Mouse (Mus musculus) CH12.LX (cell line): ENCODE measurements around the gene Bcr. TPM values are rescaled to one million over a fixed set of nuclear protein-coding genes. Genes with fewer than 3 reads are reported as not detected.
A peak's percentile ranks its signal among the peaks of the same experiment; 100 is the strongest.

ENCODE experiments used
- DNase-seq: peaks from one replicate; pipeline ENCODE4 v3.0.0-alpha.2; 2013; ENCODE audit errors: extremely low read depth
- H3K27ac ChIP-seq: 2 replicates; pipeline ENCODE4 v1.5.1; 2012; ENCODE audit warnings: low read depth, mild to moderate bottlenecking, control low read depth, moderate library complexity; ENCODE audit not compliant: insufficient read depth
- H3K27me3 ChIP-seq: replicated peaks from 2 replicates; pipeline ENCODE3; 2012; ENCODE audit warnings: inconsistent platforms
- H3K36me3 ChIP-seq, 2 experiments: replicated peaks in 1 of 2; 2 replicates each; pipeline versions ENCODE3 to v1.6.1; 2012; ENCODE audit warnings: inconsistent platforms in 1 of 2, low read length in 1 of 2, mild to moderate bottlenecking in 1 of 2, mixed read lengths in 1 of 2, moderate library complexity in 1 of 2; ENCODE audit not compliant: control insufficient read depth in 1 of 2, insufficient read depth in 1 of 2
- H3K4me1 ChIP-seq, 2 experiments: 2 replicates each; pipeline ENCODE4 v1.6.1; 2012; ENCODE audit warnings: inconsistent platforms in 1 of 2, moderate library complexity in 1 of 2; ENCODE audit not compliant: insufficient read depth in 2 of 2, control insufficient read depth in 1 of 2
- H3K4me2 ChIP-seq: 2 replicates; pipeline ENCODE4 v1.6.1; 2012; ENCODE audit warnings: low read depth, mild to moderate bottlenecking, control low read depth; ENCODE audit not compliant: poor library complexity, insufficient read depth, severe bottlenecking
- H3K4me3 ChIP-seq, 3 experiments: fragments of 150-350 bp in 1 of 3; sonication (generic) in 1 of 3; replicated peaks in 1 of 3; 2 replicates each; pipeline versions ENCODE3 to v1.5.1; 2011 to 2012; ENCODE audit warnings: low read depth in 2 of 3, low read length in 2 of 3, mild to moderate bottlenecking in 2 of 3, moderate library complexity in 2 of 3, control low read depth in 1 of 3, improper control_type of control experiment in 1 of 3, inconsistent platforms in 1 of 3, mixed read lengths in 1 of 3; ENCODE audit not compliant: poor library complexity in 1 of 3
- H3K79me2 ChIP-seq: replicated peaks from 2 replicates; pipeline ENCODE4 v1.6.1; 2012; ENCODE audit warnings: mild to moderate bottlenecking, moderate library complexity; ENCODE audit not compliant: control insufficient read depth, poor library complexity, insufficient read depth, severe bottlenecking; ENCODE audit errors: extremely low read depth
- H3K9ac ChIP-seq: 2 replicates; pipeline ENCODE4 v1.6.1; 2012; ENCODE audit warnings: low read depth, mild to moderate bottlenecking, control low read depth, moderate library complexity; ENCODE audit not compliant: insufficient read depth
- H3K9me3 ChIP-seq: replicated peaks from 2 replicates; pipeline ENCODE3; 2012; ENCODE audit warnings: low read length, inconsistent platforms, mixed read lengths
- CHD2 ChIP-seq: IDR thresholded peaks from 2 replicates; pipeline ENCODE4 v1.6.1; 2011; ENCODE audit warnings: low read length, improper control_type of control experiment
- ELF1 ChIP-seq: IDR thresholded peaks from 2 replicates; pipeline ENCODE4 v1.6.1; 2014; ENCODE audit warnings: low read depth, mild to moderate bottlenecking, inconsistent platforms, low read length, improper control_type of control experiment
- ETS1 ChIP-seq: conservative IDR thresholded peaks from 2 replicates; pipeline ENCODE4 v1.6.1; 2012; ENCODE audit warnings: low read depth, mild to moderate bottlenecking, inconsistent platforms, low read length, improper control_type of control experiment, moderate library complexity
- GABPA ChIP-seq: IDR thresholded peaks from 2 replicates; pipeline ENCODE4 v1.6.1; 2012; ENCODE audit warnings: low read depth, low read length, improper control_type of control experiment, inconsistent platforms; ENCODE audit not compliant: insufficient replicate concordance
- HCFC1 ChIP-seq: IDR thresholded peaks from 2 replicates; pipeline ENCODE4 v1.6.1; 2012; ENCODE audit warnings: low read depth, mild to moderate bottlenecking, inconsistent platforms, low read length, improper control_type of control experiment
- IRF4 ChIP-seq: IDR thresholded peaks from 2 replicates; pipeline ENCODE4 v1.6.1; 2014; ENCODE audit warnings: low read depth, mild to moderate bottlenecking, inconsistent platforms, low read length, improper control_type of control experiment
- JUN ChIP-seq: IDR thresholded peaks from 2 replicates; pipeline ENCODE4 v1.6.1; 2011; ENCODE audit warnings: low read depth, mild to moderate bottlenecking, low read length, improper control_type of control experiment, moderate library complexity; ENCODE audit not compliant: insufficient read depth
- JUND ChIP-seq: conservative IDR thresholded peaks from 2 replicates; pipeline ENCODE4 v1.6.1; 2011; ENCODE audit warnings: low read depth, low read length, improper control_type of control experiment
- KAT2A ChIP-seq: IDR thresholded peaks from 2 replicates; pipeline ENCODE4 v1.6.1; 2012; ENCODE audit warnings: low read length, improper control_type of control experiment, inconsistent platforms; ENCODE audit not compliant: insufficient replicate concordance
- MAFK ChIP-seq: IDR thresholded peaks from 2 replicates; pipeline ENCODE4 v1.6.1; 2011; ENCODE audit warnings: low read length, improper control_type of control experiment; ENCODE audit not compliant: insufficient replicate concordance
- MAX ChIP-seq: IDR thresholded peaks from 2 replicates; pipeline ENCODE4 v1.6.1; 2011; ENCODE audit warnings: low read length, improper control_type of control experiment
- MXI1 ChIP-seq: IDR thresholded peaks from 2 replicates; pipeline ENCODE4 v1.6.1; 2011; ENCODE audit warnings: mild to moderate bottlenecking, low read depth, low read length, improper control_type of control experiment
- MYC ChIP-seq: IDR thresholded peaks from 2 replicates; pipeline ENCODE4 v1.6.1; 2011; ENCODE audit warnings: low read depth, mild to moderate bottlenecking, improper control_type of control experiment, low read length
- NELFE ChIP-seq: IDR thresholded peaks from 2 replicates; pipeline ENCODE4 v1.6.1; 2011; ENCODE audit warnings: low read depth, low read length, improper control_type of control experiment
- NRF1 ChIP-seq: IDR thresholded peaks from 2 replicates; pipeline ENCODE4 v1.6.1; 2014; ENCODE audit warnings: low read depth, mild to moderate bottlenecking, inconsistent platforms, low read length, improper control_type of control experiment, moderate library complexity
- POLR2A ChIP-seq: IDR thresholded peaks from 2 replicates; pipeline ENCODE4 v1.6.1; 2011; ENCODE audit warnings: low read depth, mild to moderate bottlenecking, improper control_type of control experiment, low read length
- RAD21 ChIP-seq: IDR thresholded peaks from 2 replicates; pipeline ENCODE4 v1.6.1; 2011; ENCODE audit warnings: low read depth, mild to moderate bottlenecking, low read length, improper control_type of control experiment, moderate library complexity
- RCOR1 ChIP-seq: conservative IDR thresholded peaks from 2 replicates; pipeline ENCODE4 v1.6.1; 2012; ENCODE audit warnings: low read depth, mild to moderate bottlenecking, inconsistent platforms, low read length, improper control_type of control experiment
- SIN3A ChIP-seq: IDR thresholded peaks from 2 replicates; pipeline ENCODE4 v1.6.1; 2012; ENCODE audit warnings: low read length, improper control_type of control experiment, inconsistent platforms
- SMC3 ChIP-seq: IDR thresholded peaks from 2 replicates; pipeline ENCODE4 v1.6.1; 2011; ENCODE audit warnings: low read depth, low read length, improper control_type of control experiment
- TCF12 ChIP-seq: IDR thresholded peaks from 2 replicates; pipeline ENCODE4 v1.6.1; 2014; ENCODE audit warnings: low read depth, mild to moderate bottlenecking, inconsistent platforms, low read length, improper control_type of control experiment
- USF1 ChIP-seq: IDR thresholded peaks from 2 replicates; pipeline ENCODE4 v1.6.1; 2014; ENCODE audit warnings: low read depth, mild to moderate bottlenecking, inconsistent platforms, low read length, improper control_type of control experiment
- ZKSCAN1 ChIP-seq: IDR thresholded peaks from 2 replicates; pipeline ENCODE4 v1.6.1; 2012; ENCODE audit warnings: low read depth, inconsistent platforms, low read length, improper control_type of control experiment, borderline replicate concordance
- ZMIZ1 ChIP-seq: IDR thresholded peaks from 2 replicates; pipeline ENCODE4 v1.6.1; 2012; ENCODE audit warnings: low read depth, mild to moderate bottlenecking, inconsistent platforms, low read length, improper control_type of control experiment
- dilution Hi-C: fragments of 300-500 bp; cut with MboI; formaldehyde crosslinking; loops from 2 replicates; pipeline ENCODE4 v1.14.3; 2020; ENCODE audit warnings: low sequenced_read_pairs; ENCODE audit not compliant: extremely low pct_unique_long_range_greater_than_20kb, extremely low pct_ligation_motif_present
- in situ Hi-C: fragments of 300-500 bp; cut with MboI; formaldehyde crosslinking; loops from 3 replicates; pipeline ENCODE4 v1.14.3; 2019; ENCODE audit warnings: low sequenced_read_pairs, low pct_ligation_motif_present, low pct_unique_long_range_greater_than_20kb, mixed read lengths
- polyA plus RNA-seq: library from polyadenylated mRNA; unstranded; fragments of >175 nt; gene quantifications from 2 replicates; pipeline ENCODE4 v1.2.1, GENCODE M21; 2012; ENCODE audit warnings: low read depth; ENCODE audit not compliant: insufficient read length
- total RNA-seq, 2 experiments: library from RNA; depleted of rRNA; stranded (reverse); fragments of 300-350 nt in 1 of 2; fragments of >200 nt in 1 of 2; gene quantifications; 2 replicates each; pipeline ENCODE4 v1.2.3; 2012 to 2014

The Bcr gene
- total and polyA plus RNA-seq, 3 experiments: 4.0 to 22.1 (median 20.0) TPM

GRCm38 (mm10) chr10:75224630-75225029 is 164.2 kb downstream of the Bcr start:
- Histone ChIP-seq H3K4me3 (no peak overlapping the region), H3K27ac (no peak overlapping the region), H3K4me1 (peaks cover 22 to 78% of the 10 kb centered on the region in 2 experiments), H3K36me3 (peaks cover 0 to 18% of the 10 kb centered on the region in 2 experiments), H3K27me3 (no peaks in the 10 kb centered on the region), H3K9ac (no peak overlapping the region), H3K79me2 (peaks cover 31% of the 10 kb centered on the region), H3K9me3 (no peaks in the 10 kb centered on the region), H3K4me2 (peak overlapping the region; percentile 18; the same call in 1 of the 2 replicates)
- TF ChIP-seq GABPA (no peak), NRF1 (no peak), MYC (no peak), IRF4 (no peak), ZKSCAN1 (no peak), ZMIZ1 (no peak), CHD2 (no peak), JUND (no peak), SIN3A (no peak), HCFC1 (no peak), POLR2A (no peak), TCF12 (no peak), JUN (no peak), KAT2A (no peak), SMC3 (no peak), NELFE (no peak)
- DNase-seq: peak; percentile 20
- in situ Hi-C loops: no loop called here
- dilution Hi-C loops: no loop called here

GRCm38 (mm10) chr10:75227381-75227780 is 167.0 kb downstream of the Bcr start:
- in situ Hi-C loops: no loop called here
- Histone ChIP-seq H3K36me3 (peaks cover 14 to 41% of the 10 kb centered on the region in 2 experiments), H3K27me3 (no peaks in the 10 kb centered on the region), H3K4me2 (no peak overlapping the region), H3K79me2 (peaks cover 18% of the 10 kb centered on the region), H3K4me1 (peaks cover 16 to 73% of the 10 kb centered on the region in 2 experiments), H3K9ac (no peak overlapping the region), H3K4me3 (no peak overlapping the region), H3K9me3 (no peaks in the 10 kb centered on the region), H3K27ac (no peak overlapping the region)
- TF ChIP-seq SIN3A (no peak), JUN (no peak), ZMIZ1 (no peak), JUND (no peak), GABPA (no peak), NRF1 (no peak), TCF12 (no peak), MXI1 (no peak), HCFC1 (no peak), USF1 (no peak), ETS1 (no peak), RAD21 (no peak), MAFK (no peak), ELF1 (no peak), CHD2 (no peak), RCOR1 (no peak), MAX (no peak), KAT2A (no peak)
- dilution Hi-C loops: no loop called here
- no peak for DNase-seq
